Mouse (Mus musculus): Measurements from ENCODE around the gene Jkamp. TPM values are rescaled to one million over a fixed set of nuclear protein-coding genes. Genes with fewer than 3 reads are reported as not detected.
"Not testable (repeated sequence)": the region's sequence is repeated elsewhere in the genome, so short reads cannot be mapped to it uniquely, and the experiment has no call there.

Gene Jkamp
- 10 to 100 TPM; 21.1 to 24.8 (median 22.8) TPM for total RNA-seq (2022)

GRCm38 (mm10) chr12:72085329-72086165 lies at the start of gene Jkamp, which contains the start of gene L3hypdh:
Jkamp (plus strand) TSS chr12:72085589.
L3hypdh (minus strand) TSS chr12:72085439.
- peak; percentile 99 for DNase-seq (ENCODE audit: low spot score)

GRCm38 (mm10) chr12:72036097-72036661 lies 49.2 kb upstream of the Jkamp start:
- DNase-seq (ENCODE audit: low spot score): no peak

- DNase-seq (ENCODE audit: low spot score): no peak
Measured at GRCm38 (mm10) chr12:72037049-72037448, 48.3 kb upstream of the Jkamp start.

GRCm38 (mm10) chr12:72038866-72039265 lies 46.5 kb upstream of the Jkamp start:
- no peak for DNase-seq (ENCODE audit: low spot score)

- no peak for DNase-seq (ENCODE audit: low spot score)
Measured at GRCm38 (mm10) chr12:72039501-72039900, 45.9 kb upstream of the Jkamp start.

GRCm38 (mm10) chr12:72041238-72041637 lies 44.2 kb upstream of the Jkamp start:
- no peak for DNase-seq (ENCODE audit: low spot score)

- DNase-seq (ENCODE audit: low spot score): no peak
Measured at GRCm38 (mm10) chr12:72047513-72047912, 37.9 kb upstream of the Jkamp start.

GRCm38 (mm10) chr12:72050156-72050555 lies 35.2 kb upstream of the Jkamp start:
- not testable (repeated sequence) for DNase-seq (ENCODE audit: low spot score)

- no peak for DNase-seq (ENCODE audit: low spot score)
Measured at GRCm38 (mm10) chr12:72050821-72051220, 34.6 kb upstream of the Jkamp start.

- DNase-seq (ENCODE audit: low spot score): no peak
Measured at GRCm38 (mm10) chr12:72052571-72052970, 32.8 kb upstream of the Jkamp start.

- DNase-seq (ENCODE audit: low spot score): no peak
Measured at GRCm38 (mm10) chr12:72053303-72053702, 32.1 kb upstream of the Jkamp start.

- no peak for DNase-seq (ENCODE audit: low spot score)
Measured at GRCm38 (mm10) chr12:72053851-72054250, 31.5 kb upstream of the Jkamp start.

- DNase-seq (ENCODE audit: low spot score): no peak
Measured at GRCm38 (mm10) chr12:72057780-72058179, 27.6 kb upstream of the Jkamp start.

GRCm38 (mm10) chr12:72069626-72070326 lies 15.6 kb upstream of the Jkamp start:
- DNase-seq (ENCODE audit: low spot score): no peak

- DNase-seq (ENCODE audit: low spot score): peak; percentile 75
Measured at GRCm38 (mm10) chr12:72070327-72071269, 14.8 kb upstream of the Jkamp start, which contains the start of gene Gpr135. Gpr135 (minus strand) TSS chr12:72071125.

GRCm38 (mm10) chr12:72078248-72078647 lies 7.1 kb upstream of the Jkamp start:
- DNase-seq (ENCODE audit: low spot score): no peak

GRCm38 (mm10) chr12:72081961-72082360 lies 3.4 kb upstream of the Jkamp start:
- no peak for DNase-seq (ENCODE audit: low spot score)

- DNase-seq (ENCODE audit: low spot score): no peak
Measured at GRCm38 (mm10) chr12:72082370-72082769, 3.0 kb upstream of the Jkamp start.

- no peak for DNase-seq (ENCODE audit: low spot score)
Measured at GRCm38 (mm10) chr12:72083265-72083664, 2.1 kb upstream of the Jkamp start.

GRCm38 (mm10) chr12:72084261-72085023 lies 947 bp upstream of the Jkamp start:
- DNase-seq (ENCODE audit: low spot score): no peak

GRCm38 (mm10) chr12:72085024-72085328 lies 413 bp upstream of the Jkamp start:
- DNase-seq (ENCODE audit: low spot score): no peak
